ENCODE assay signal across 12 mouse cellular contexts in the genomic region with DNA sequence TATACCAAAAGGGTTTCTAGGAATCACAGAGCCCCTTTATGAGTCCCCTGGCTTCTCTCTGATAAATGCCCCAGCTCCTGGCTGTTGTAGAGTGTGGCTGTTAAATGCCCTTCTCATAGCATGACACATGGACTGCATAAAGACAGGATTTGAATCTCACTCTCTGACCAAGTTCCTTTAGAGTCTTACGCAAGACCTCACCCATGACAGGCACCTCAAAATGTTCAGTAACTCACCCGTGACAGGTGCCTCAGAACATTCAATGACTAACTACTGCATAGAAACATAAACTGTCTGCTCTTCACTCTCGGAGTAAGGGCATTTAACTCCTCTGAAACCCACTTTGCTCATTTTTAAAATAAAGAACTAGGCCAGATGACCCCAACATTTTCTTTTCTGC.
"Had no signal": no experiment of that assay in that cellular context is flagged by ENCODE, and none has a peak within 500 bp of the region (broad histone marks: within the 10 kb centered on the region; RNA-seq: fewer than 3 reads in every experiment).

No protein-coding gene starts in this region.

- DNase-seq: kidney, adult 8-10 months; kidney, postnatal 36 days; layer of hippocampus, adult 9-11 months; layer of hippocampus, postnatal 36 days; liver, embryonic 13.5 days; liver, postnatal 0 days; lung, postnatal 14 days; retina, postnatal 1 day; thymus, postnatal 36 days had no signal

- ATAC-seq: inflammation-experienced regulatory T-cells, adult 6 months; intestine, postnatal 0 days; liver, postnatal 0 days; midbrain, embryonic 16.5 days had no signal
